Mouse (Mus musculus) lung, postnatal 0 days (tissue): ENCODE measurements around the gene Tamm41. TPM values are rescaled to one million over a fixed set of nuclear protein-coding genes. Genes with fewer than 3 reads are reported as not detected.
A peak's percentile ranks its signal among the peaks of the same experiment; 100 is the strongest.

Experiments
- ATAC-seq: fragments of 200-750 bp; cut with Nextera tagmentation; 2 replicates; pipeline ENCODE4 v1.8.0; 2017; ENCODE audit warnings: moderate library complexity
- DNase-seq: peaks from one replicate; pipeline ENCODE4 v3.0.0-alpha.2; 2016; ENCODE audit warnings: low spot score
- H3K27ac ChIP-seq: fragments of 300-500 bp; sonication (generic); 2 replicates; pipeline ENCODE4 v1.5.1; 2014; ENCODE audit warnings: antibody characterized with exemption, mild to moderate bottlenecking, low read length, mixed read lengths
- H3K27me3 ChIP-seq: fragments of 300-500 bp; sonication (generic); replicated peaks from 2 replicates; pipeline ENCODE4 v1.6.1; 2014; ENCODE audit warnings: low read length, mixed read lengths; ENCODE audit not compliant: insufficient read depth
- H3K36me3 ChIP-seq: fragments of 300-500 bp; sonication (generic); 2 replicates; pipeline ENCODE4 v1.6.1; 2014; ENCODE audit warnings: low read length, mixed read lengths; ENCODE audit not compliant: insufficient read depth
- H3K4me1 ChIP-seq: fragments of 300-500 bp; sonication (generic); 2 replicates; pipeline ENCODE4 v1.6.1; 2014; ENCODE audit warnings: antibody characterized with exemption, low read depth, low read length, mixed read lengths; ENCODE audit not compliant: insufficient read depth
- H3K4me2 ChIP-seq: fragments of 300-500 bp; sonication (generic); replicated peaks from 2 replicates; pipeline ENCODE4 v1.6.1; 2014; ENCODE audit warnings: low read depth, mild to moderate bottlenecking, low read length, moderate library complexity, mixed read lengths
- H3K4me3 ChIP-seq: fragments of 300-500 bp; sonication (generic); 2 replicates; pipeline ENCODE4 v1.5.1; 2014; ENCODE audit warnings: low read depth, low read length
- H3K9ac ChIP-seq: fragments of 300-500 bp; sonication (generic); replicated peaks from 2 replicates; pipeline ENCODE4 v1.6.1; 2014; ENCODE audit warnings: low read depth, mild to moderate bottlenecking
- H3K9me3 ChIP-seq: fragments of 300-500 bp; sonication (generic); 2 replicates; pipeline ENCODE4 v1.6.1; 2016; ENCODE audit warnings: low read length, mixed read lengths
- CTCF ChIP-seq: IDR thresholded peaks from 2 replicates; pipeline ENCODE4 v1.5.1; 2016; ENCODE audit warnings: antibody characterized with exemption, mild to moderate bottlenecking
- EP300 ChIP-seq: IDR thresholded peaks from 2 replicates; pipeline ENCODE4 v1.6.1; 2016; ENCODE audit warnings: antibody characterized with exemption, mild to moderate bottlenecking, control low read depth
- WGBS: fragments of 180-500 bp; shearing (Covaris S2); extraction: QIAGEN DNeasy Blood & Tissue Kit; methylation state at CpG from one replicate; pipeline ENCODE4 v1.1.7; 2014; 5-methylcytosine and 5-hydroxymethylcytosine counted together
- polyA plus RNA-seq: library from polyadenylated mRNA; unstranded; fragments of >200 nt; fragmentation: Nextera tagmentation; extraction: Ambion mirVana; gene quantifications from 2 replicates; pipeline ENCODE4 v1.2.1, GENCODE M21; 2015

Gene Tamm41
- 27.7 and 28.0 TPM in 2 replicates for polyA plus RNA-seq

- DNase-seq (peak; percentile 92), ATAC-seq (peak; percentile 97)
- Histone ChIP-seq H3K9ac (peak within 1 kb of the TSS; percentile 63), H3K9me3 (no peaks in the 10 kb centered on the region), H3K27ac (0 out of 2 replicates have a peak within 1 kb of the TSS, but pooled peaks have one; percentile 9), H3K4me2 (peak within 1 kb of the TSS; percentile 89), H3K27me3 (no peaks in the 10 kb centered on the region), H3K4me3 (peak within 1 kb of the TSS; percentile 60), H3K36me3 (no peaks in the 10 kb centered on the region; the same call in 1 of the 2 replicates), H3K4me1 (peaks cover 6% of the 10 kb centered on the region; the same call in 1 of the 2 replicates)
- no peak for TF ChIP-seq EP300
- peak; percentile 98 for TF ChIP-seq CTCF
- WGBS, result under 1% methylated on average over 54 of the region's 57 CpGs
These were observed at the start of gene Tamm41 for GRCm38 (mm10) chr6:115037103-115038094. Gene Tamm41, minus strand, starts transcription at chr6:115037876.

- no peaks in the 10 kb centered on the region for H3K36me3 ChIP-seq
- TF ChIP-seq EP300 (no peak), CTCF (no peak)
- WGBS, result 54% methylated on average over 9 of the region's 9 CpGs
- no peak for DNase-seq
- H3K9me3 ChIP-seq, result no peaks in the 10 kb centered on the region
- no peaks in the 10 kb centered on the region for H3K27me3 ChIP-seq
- no peak overlapping the region for H3K9ac ChIP-seq
- no peaks in the 10 kb centered on the region for H3K4me1 ChIP-seq
- H3K4me2 ChIP-seq, result no peak overlapping the region
- no peak overlapping the region for H3K27ac ChIP-seq
- ATAC-seq, result no peak
- H3K4me3 ChIP-seq, result no peak overlapping the region
These were observed 47.7 kb upstream of the Tamm41 start for GRCm38 (mm10) chr6:115085274-115085841.

DNA sequence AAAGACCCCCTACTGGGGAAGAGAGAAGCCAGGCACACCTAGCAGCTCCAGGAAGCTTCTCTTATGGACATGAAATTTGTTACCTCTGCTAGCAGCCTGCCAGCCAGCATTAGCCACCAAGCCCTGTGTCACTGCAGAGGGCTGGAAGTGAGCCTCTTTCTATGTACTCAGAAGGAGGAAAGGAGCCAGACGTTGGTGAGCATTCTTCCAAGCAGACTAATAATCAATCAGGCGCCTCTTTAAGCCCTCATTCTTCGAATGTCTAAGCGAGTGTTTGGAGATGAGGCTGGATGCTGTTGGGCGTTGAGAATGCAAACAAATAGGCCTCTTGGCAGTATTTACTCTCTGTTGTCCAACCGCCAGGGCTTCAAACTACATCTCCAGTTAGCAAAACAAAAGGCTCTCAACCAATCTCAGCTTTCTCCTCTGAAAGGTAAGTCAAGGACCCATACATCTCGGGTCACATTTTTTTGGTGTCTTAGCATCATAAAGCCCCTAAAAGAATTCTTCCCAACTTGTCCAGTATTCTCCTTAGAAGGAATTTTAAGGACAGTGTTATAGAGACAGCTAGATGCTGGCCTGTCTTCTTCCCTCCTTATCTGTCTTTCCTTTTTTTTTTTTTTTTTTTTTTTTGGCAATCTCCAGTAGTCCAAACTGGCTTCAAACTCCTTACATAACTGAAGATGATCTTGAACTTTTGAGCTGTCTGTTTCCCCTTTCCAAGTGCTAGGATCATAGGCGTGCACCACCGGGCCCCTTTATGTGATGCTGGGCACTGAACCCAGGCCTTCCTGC is 39.3 kb upstream of the Tamm41 start:
- Histone ChIP-seq H3K27me3 (no peaks in the 10 kb centered on the region), H3K4me3 (no peak overlapping the region), H3K4me1 (peaks cover 4% of the 10 kb centered on the region; the same call in 1 of the 2 replicates), H3K27ac (no peak overlapping the region), H3K36me3 (no peaks in the 10 kb centered on the region), H3K9ac (no peak overlapping the region), H3K9me3 (no peaks in the 10 kb centered on the region), H3K4me2 (no peak overlapping the region)
- ATAC-seq, result peak; percentile 54
- DNase-seq, result peak; percentile 67
- WGBS, result 20% methylated on average over 9 of the region's 9 CpGs
- no peak for TF ChIP-seq CTCF
- no peak for TF ChIP-seq EP300

GRCm38 (mm10) chr6:115072024-115072423 is 34.3 kb upstream of the Tamm41 start:
- Histone ChIP-seq H3K27ac (no peak overlapping the region), H3K4me2 (no peak overlapping the region), H3K27me3 (no peaks in the 10 kb centered on the region), H3K9me3 (no peaks in the 10 kb centered on the region), H3K9ac (no peak overlapping the region), H3K4me1 (no peaks in the 10 kb centered on the region), H3K36me3 (no peaks in the 10 kb centered on the region), H3K4me3 (no peak overlapping the region)
- DNase-seq (no peak), ATAC-seq (no peak)
- no peak for TF ChIP-seq EP300
- 54% methylated on average over 2 of the region's 2 CpGs for WGBS

DNA sequence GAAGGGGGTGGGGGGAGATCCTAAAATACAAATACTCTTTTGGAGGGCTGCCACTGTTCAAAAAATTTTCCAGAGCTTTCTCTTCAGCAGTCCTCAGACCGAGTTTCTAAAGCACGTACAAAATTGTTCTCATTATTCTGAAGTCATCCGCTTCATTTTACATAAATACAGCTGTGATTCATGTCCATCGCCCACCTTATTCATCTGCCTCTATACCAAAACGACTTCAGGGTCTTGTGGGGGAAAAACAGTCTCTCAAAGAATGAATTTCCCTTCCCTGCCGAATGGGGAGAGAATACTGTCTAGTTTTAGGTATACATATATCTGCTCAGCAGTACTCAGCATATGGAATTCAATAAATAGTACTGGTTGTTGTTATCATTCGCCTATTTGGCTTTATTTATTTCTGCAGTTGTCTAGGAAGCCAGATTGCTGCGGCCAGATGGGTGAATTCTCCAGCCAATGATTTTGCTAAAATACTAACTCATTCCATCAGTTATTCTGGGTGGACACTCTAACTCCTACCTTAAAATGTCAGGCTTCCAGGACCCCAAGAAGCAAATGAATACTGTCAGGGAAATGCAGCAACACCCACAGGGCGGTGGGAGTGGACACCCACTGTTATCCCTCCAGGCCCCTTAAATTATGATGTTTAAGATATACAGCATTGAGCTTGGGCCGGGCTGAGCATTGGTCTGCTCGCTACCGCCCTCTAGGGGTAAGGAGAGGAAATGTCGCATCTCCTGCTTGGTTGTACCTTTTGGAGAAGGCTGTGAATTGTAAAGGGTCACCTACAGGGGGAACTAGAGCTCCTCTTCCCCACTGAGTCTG is 27.9 kb upstream of the Tamm41 start:
- Histone ChIP-seq H3K9me3 (no peaks in the 10 kb centered on the region), H3K36me3 (no peaks in the 10 kb centered on the region), H3K4me3 (no peak overlapping the region), H3K4me1 (no peaks in the 10 kb centered on the region), H3K4me2 (no peak overlapping the region), H3K9ac (no peak overlapping the region), H3K27ac (no peak overlapping the region), H3K27me3 (no peaks in the 10 kb centered on the region)
- no peak for ATAC-seq
- DNase-seq, result peak; percentile 64
- TF ChIP-seq EP300 (no peak), CTCF (peak; percentile 87)
- 34% methylated on average over 13 of the region's 13 CpGs for WGBS
